Mouse (Mus musculus): ENCODE measurements around the gene Pdha1.

Pdha1 gene

DNA sequence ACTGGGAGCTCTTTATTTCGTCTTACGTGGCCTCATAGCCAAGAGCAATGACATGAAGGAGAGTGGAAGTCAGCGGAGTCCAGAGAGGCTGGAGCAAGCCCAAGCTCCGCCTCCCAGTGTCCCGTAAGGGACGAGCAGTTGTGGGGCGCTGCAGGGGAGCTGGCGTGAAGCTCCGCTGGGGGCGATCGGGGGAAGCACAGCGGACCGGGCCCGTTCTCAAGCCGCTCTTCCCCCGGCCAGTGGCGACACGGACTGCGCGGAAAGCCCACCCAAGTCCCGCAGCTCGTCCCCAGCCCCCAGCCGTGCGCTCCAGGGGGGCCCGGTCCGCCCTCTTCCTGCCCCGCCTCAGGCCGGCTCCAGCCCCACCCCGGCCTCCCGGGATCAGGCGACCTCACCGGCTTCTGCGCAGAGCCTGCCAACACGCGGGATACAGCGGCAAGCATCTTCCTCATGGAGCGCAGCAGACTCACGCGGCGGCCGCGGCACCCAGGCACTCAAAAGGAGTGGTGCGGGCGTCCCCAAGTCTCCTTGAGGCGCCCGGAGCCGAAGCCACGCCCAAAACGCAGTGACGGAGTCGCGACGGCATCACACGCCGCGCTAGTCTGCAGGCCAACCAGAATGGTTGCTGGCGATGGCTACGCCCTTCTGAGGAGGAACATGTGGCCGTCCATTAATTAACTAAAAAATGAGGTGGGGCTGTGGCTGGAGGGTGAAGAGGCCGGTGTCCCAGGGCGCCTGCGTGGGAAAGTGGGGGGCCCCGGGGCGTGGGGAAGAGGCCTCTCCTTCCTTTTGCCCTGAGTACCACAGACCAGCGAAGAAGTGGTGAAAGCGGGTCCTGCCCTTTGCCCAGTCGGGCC is at the start of gene Pdha1:
Gene Pdha1, minus strand, starts transcription at position 553 of the 857 bp plus-strand sequence.
- DNase-seq (ENCODE audit: low spot score): peak; percentile 85

DNA sequence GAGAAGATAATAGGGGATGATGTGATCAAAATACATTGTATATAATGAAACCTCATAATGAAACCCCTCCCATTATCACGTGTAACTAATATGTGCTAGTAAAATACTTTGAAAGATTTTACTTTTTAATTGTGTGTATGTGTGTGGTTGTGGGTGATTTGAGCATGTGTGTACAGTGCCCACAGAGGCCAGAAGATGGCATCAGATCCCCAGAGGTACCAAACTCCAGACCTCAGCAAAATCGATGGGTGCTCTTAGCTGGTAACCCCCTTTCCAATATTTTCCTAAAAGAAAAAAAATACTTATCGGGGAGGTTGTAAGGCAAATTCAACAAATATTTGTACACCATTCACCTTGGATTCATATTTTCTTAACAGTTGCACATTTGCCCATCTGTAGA is 40.8 kb upstream of the Pdha1 start:
- no peak for DNase-seq (ENCODE audit: low spot score)

DNA sequence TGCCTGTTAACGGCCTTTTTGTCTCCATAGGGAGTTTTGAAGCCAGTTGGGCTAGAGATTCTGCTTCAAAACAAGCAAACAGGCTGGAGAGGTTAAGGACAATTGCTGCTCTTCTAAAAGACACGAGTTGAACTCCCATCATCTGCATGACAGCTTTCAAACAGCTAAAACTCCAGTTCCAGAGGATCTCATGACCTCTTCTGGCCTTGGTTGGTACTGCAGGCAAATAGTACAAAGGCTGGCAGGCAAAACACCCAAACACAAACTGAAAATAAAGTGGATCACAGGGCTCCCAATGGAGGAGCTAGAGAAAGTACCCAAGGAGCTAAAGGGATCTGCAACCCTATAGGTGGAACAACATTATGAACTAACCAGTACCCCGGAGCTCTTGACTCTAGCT is 31.9 kb upstream of the Pdha1 start:
- DNase-seq (ENCODE audit: low spot score): peak; percentile 68

DNA sequence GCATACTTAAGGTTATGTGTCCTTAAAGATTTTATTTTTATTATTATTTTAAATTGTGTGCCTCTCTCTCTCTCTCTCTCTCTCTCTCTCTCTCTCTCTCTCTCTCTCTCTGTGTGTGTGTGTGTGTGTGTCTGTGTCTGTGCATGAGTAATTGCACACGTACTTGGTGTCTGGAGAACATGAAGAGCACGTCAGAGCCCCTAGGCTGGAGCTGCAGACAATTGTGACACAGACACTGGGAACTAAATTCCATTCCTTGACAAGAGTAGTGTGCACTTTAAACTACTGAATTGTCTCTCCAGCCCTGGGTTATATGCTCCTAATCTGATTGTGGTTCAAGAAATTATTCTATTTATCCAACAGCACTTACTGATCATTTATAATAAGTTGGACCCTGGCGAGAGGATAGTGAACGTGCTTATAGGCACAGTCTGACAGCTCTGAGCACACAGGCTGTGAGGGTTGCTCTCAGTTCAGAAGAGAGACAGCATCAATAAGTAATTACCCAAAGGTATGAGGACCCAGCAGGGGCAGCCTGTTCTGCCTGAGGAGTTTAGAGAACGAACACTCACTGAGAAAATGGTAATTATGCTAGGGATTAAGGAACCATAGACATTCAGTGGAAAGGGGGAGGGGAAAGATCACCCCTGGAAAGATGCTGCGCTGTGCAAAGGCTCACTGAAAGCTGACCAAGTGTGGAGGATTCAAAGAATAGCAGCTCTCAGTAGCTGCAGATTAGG is 28.2 kb upstream of the Pdha1 start:
- DNase-seq (ENCODE audit: low spot score): no peak

DNA sequence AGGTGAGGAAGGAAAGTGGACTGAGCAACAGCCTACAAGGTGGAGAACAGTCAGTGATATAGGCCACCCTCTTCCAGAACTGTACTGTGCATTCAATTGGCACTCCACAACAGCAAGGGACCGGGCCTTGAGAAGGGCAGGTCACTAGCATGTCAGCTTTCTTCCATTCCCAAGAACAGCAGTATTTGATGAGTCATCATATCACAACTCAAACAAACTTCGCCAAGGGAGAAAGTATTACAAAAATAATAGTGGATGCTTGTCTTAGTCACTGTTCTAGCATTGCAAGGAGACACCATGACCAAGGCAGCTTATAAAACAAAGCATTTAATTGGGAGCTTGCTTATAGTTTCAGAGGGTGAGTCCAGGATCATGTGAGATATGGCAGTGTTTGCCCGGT is 26.0 kb upstream of the Pdha1 start:
- no peak for DNase-seq (ENCODE audit: low spot score)

DNA sequence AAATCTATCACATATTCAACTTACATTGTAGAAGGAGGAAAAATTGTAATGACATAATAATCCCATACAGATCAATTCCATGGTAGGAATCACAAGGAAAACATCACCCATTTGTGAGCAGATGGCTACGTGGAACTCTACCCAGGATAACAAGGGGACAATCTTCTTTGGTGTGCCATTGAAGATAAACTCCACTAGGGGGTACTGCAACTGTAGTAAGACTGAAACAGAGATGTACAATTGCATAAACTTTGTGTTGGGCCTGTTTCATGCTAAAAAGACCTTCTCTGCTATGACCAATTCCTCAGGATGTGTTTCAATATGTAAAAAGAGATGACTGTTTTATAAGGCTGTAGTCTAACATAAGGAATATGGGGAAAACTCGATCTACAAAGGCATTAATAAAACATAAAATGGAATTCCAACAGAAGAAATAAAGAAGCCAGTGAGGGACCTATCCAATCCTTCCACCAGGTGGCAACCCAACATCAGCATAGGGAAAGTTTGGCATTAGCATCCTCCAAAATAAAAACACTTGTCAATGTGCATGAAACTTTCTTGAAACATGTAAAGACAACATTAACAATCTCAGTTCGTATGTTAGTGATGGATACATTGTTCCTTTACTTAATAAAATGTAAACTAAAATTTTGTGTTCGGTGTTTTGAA is 15.1 kb upstream of the Pdha1 start:
- peak; percentile 38 for DNase-seq (ENCODE audit: low spot score)

DNA sequence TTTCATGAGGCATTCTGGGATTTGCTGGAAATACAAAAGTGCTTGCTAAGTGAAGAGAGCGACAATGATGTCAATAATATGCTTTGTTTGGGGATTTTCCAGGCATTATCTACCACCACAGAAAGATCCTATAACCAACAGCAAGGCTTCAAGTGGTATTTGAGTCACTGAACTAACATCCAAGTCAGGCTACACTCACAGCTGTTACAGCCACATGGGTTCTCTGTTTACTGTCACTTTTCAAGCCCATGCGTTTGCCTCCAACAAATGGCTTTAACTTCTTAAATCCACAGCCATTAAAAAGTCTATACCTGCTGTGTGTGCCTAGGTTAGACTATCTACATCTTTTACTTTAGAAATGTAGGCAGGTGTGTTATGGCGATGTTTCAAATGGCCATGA is 10.6 kb upstream of the Pdha1 start:
- DNase-seq (ENCODE audit: low spot score): no peak

DNA sequence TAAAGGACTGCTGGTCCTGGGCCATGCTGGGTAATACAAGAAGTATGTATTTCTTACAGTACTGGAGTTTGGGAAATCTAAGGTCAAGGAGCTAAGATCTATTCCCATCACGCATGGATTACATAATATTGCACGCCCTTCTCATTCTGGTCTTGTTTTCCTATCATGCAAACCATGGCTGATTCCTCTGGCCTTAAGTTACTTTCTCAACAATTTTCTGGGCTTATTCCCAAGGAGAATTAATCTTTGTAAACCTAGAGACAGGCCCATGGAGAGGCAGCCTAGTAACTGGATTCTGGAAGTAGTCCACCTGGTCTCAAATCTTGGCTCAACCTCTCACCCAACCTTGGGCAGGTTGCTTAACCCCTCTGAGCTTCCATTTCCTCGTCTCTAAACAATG is 9.2 kb upstream of the Pdha1 start:
- DNase-seq (ENCODE audit: low spot score): no peak

DNA sequence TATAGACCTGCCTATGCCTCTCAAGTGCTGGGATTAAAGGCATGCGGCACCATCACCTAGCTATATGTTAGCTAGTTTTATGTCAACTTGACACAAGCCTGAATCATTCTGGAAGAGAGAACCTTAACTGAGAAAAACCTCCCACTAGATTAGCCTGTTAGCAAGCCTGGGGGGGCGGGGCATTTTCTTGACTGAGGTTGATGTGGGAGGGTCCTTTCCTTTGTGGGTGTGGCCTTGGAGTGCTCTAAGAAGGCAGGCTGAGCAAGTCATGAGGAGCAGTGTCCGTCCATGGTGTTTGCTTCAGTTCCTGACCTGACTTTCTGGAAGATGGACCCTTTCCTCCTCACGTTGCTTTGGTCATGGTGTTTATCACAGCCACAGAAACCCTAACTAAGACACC is 8.6 kb upstream of the Pdha1 start:
- no peak for DNase-seq (ENCODE audit: low spot score)

DNA sequence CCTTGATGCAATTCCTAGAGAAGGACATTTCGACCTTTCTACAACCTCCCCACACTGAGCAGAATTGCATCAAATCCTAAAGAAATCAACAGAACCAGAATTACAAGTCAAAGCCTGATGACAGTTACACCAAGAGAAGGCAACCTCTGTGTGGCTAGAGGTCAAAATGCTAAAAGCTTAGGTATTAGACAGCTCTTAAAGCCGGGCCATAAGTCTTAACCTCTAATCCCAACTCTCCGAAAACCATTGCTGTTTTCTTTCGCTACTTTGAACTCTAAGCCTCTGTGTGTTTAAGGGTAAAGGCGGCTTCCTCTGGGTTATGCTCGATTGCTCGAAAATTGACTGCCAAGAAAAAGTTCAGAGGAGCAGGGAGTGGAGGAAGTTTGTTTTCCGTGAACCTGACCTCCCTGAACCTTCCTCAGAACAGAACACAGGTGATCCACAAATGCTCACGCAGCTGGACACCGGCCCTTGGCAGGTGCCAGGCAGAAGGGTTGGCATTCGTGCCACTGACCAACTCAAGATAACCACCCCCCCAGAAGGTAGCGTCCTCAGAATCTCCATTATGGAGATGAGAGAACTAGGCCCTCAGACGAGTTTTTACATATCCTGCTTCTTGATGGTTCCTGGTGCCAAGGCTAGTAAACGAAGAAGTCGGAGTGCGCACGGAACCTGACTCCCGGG is 894 bp downstream of the Pdha1 start:
- DNase-seq (ENCODE audit: low spot score): no peak

DNA sequence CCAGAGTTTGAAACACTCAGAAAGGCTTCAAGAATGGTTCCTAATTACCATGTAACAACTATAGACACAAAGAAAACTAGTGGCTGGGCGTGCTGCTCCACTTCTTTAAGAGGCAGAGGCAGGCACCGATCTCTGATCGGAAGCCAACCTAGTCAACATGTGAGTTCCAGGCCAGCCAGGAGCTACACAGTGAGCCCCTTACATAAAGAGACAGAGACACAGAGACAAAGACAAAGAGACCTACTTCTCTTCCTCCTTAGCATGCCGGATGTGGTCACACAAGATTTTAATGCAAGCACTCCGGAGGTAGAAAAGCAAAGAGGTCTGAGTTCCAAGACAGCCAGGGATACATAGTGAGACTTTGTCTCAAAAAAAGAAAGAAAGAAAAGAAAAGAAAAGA is 2.1 kb downstream of the Pdha1 start:
- DNase-seq (ENCODE audit: low spot score): no peak

DNA sequence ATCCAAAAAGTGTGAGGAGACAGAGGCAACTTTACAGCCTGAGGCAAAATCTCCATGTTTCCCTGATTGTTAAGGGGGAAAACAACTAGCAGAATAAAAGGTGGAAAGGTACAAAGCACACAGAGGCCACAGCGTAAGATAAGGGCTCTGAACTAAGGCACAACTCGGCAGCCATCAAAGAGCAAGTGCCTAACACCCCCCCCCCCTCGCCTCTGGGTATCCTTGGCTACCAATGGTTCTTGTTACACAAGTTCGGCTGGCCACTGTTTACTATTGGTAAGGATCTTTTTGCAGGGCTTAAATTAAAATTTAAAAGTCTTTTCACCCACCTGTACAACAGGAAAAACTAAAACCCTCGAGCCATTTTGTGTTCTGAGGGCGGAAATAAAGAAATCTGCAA is 2.5 kb downstream of the Pdha1 start:
- no peak for DNase-seq (ENCODE audit: low spot score)

DNA sequence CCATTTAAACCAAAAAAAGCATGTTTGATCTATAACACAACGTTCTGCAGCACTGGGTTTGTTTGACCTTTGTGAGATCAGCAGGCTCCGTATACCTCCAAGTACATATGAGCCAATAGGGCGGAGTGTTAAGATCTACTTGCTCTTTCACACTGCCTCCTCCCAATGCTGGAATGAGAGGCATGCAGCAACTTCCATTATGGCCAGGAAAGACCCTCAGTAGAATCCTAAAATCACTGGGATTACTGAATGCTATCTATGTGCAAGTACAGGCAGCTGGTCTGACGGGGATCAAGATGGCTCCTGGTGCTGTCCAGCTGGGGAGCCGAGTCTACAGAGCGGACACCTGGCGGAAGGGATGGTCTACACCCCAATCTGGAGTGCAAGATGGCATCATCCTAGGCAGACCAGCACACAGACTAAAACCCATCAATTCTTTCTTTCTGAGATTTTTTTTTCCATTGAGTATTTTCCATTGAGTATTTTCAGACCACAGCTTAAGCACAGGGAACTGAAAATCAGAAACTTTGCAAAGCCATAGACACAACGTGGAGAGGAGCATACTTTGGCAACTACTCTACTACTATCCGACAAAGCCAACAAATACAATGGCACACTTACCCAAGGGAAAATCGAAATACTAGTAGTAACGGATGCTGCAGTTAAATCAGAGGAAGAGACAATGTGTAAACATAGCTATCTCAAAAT is 3.9 kb downstream of the Pdha1 start:
- no peak for DNase-seq (ENCODE audit: low spot score)

DNA sequence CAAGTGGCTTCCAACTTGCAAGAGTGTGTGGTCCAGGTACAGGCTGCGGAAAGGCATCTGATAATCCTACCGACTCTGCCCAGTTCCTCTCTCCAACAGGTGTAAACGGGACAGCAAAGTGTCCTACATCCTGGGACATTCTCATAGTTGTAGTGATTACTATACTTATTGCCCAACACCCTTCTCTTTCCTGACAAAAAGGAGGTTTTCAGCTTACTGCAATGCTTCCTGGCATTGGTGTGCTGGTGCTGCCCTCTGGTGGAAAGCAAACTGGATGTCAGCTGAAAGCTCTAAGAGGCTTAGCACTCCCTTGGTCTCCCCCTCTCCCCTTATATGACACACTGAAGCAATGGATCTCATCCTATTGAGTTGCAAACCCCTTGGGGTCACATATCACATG is 21.6 kb downstream of the Pdha1 start:
- DNase-seq (ENCODE audit: low spot score): peak; percentile 65

DNA sequence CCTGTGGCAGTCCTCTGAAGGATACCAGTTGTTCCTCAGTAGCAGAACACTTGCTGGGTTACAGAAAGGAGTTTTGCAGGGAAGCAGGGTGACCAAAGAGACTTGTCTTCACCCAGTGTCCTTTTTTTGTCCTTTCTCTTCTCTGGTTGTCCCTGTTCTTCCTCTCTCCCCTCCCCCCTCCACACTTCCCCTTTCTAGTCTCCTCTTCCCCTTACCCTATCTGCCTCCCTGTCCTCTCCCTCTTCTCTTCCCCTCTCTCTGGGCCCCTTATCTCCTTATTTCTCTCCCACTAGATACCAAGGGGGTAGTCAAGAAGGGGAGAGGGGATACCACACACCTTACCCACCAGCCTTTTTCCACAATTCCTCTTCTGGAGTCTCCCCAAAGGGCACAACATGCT is 22.1 kb downstream of the Pdha1 start:
- DNase-seq (ENCODE audit: low spot score): no peak

DNA sequence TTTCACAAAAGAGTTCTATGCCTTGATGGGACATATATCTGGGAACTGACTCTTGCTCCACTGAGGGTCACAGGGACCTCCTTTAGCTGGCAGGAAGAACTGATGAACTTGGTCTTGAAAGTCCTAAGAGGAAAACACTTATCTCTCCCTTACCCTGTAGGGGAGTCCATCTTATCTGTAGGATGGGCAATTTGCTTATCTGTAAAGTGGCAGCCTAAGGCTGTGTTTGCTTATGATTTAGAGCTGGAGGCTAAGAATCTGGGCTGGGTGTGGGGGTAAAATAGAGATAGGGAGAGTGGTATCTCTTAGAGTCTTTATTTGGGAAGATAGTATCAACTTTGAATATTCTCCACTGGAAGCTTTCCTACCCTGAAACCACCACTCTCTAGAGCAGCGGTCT is 24.4 kb downstream of the Pdha1 start:
- no peak for DNase-seq (ENCODE audit: low spot score)

DNA sequence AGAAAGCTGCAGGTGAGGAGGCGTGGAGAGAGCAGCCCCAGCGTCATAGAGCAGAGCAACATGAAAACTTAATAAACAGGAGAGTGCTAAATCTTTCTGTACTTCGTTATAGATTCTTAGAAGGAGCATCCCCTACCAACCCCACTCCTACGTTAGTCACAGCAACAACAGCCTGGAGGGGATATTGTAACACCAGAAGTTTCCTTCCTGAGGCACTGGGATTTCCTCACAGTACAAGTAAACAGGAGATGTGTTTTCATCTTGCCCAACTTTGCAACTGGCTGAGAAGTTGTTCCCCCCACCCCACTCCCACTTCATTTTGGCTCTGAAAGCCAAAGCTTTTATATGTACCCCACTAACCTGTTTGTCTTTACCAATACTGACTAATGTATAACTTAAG is 30.4 kb downstream of the Pdha1 start:
- DNase-seq (ENCODE audit: low spot score): no peak

DNA sequence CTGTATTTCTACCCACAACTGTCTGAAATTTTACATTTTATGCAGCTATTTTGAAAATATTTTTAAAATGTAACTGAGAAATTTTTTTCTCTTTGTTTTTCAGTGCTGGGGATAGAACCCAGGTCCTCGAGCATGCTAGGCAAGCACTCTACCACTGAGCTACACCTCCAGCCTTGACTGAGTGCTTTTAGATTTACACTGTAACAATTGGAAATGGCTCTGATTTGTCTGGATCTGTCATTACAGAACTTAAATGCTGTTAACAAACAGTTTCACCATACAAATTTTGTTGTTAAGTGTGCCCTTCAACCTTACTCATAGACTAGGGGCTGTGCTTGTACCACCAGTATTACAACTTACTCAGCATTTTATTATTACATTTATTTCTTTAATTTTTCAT is 46.2 kb downstream of the Pdha1 start:
- DNase-seq (ENCODE audit: low spot score): no peak

Measured in testis, postnatal 10 days (tissue).